Mouse (Mus musculus): ENCODE data around the gene Umad1. TPM values are rescaled to one million over a fixed set of nuclear protein-coding genes. Genes with fewer than 3 reads are reported as not detected.

The Umad1 gene
- polyA plus RNA-seq, 1 experiment from 2014 or later: 31.2 TPM

DNA sequence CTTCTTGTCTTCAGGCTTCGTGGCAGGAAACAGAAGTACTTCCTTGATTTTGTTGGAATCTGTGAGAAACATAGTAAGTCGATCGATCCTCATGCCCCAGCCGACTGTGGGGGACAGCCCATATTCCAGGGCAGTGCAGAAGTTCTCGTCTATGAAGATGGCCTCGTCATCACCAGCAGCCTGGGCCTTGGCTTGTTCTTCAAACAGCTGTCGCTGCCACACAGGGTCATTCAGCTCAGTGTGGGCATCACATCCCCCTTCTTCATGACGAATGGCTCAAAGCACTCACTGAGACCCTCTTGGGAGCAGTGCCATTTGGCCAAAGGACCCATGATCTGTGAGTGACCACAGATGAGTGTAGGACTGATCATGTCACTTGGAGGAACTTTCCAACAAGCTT is 118.6 kb downstream of the Umad1 start:
- H3K4me2 ChIP-seq (replicated peaks): no peak overlapping the region
- WGBS: 94% methylated on average over 8 of the region's 8 CpGs
- no peaks in the 10 kb centered on the region for H3K27me3 ChIP-seq
- no peak overlapping the region for H3K4me3 ChIP-seq
- ATAC-seq (ENCODE audit: low FRiP score): no peak
- no peaks in the 10 kb centered on the region for H3K4me1 ChIP-seq
- no peak overlapping the region for H3K9ac ChIP-seq
- H3K27ac ChIP-seq: no peak overlapping the region
- no peaks in the 10 kb centered on the region for H3K9me3 ChIP-seq (replicated peaks)
- H3K36me3 ChIP-seq: peaks cover 7% of the 10 kb centered on the region; the same call in 1 of the 2 replicates

DNA sequence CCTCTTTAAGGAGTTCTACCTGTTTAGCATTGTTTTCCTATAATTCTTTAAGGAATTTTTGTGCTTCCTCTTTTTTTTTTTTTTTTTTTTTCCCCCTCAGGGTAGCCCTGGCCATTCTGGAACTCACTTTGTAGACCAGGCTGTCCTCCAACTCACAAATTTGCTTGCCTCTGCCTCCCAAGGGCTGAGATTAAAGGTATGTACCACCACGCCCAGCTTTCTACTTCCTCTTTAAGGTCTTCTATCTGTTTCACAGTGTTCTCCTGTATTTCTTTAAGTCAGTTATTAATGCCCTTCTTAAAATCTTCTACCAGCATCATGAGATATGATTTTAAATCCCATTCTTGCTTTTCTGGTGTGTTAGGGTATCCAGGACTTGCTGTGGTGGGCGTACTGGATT is 130.2 kb downstream of the Umad1 start:
- Histone ChIP-seq H3K27me3 (no peaks in the 10 kb centered on the region), H3K4me3 (no peak overlapping the region), H3K9ac (no peak overlapping the region), H3K36me3 (no peaks in the 10 kb centered on the region), H3K27ac (no peak overlapping the region), H3K4me1 (no peaks in the 10 kb centered on the region), H3K4me2 (replicated peaks) (no peak overlapping the region), H3K9me3 (replicated peaks) (no peaks in the 10 kb centered on the region)
- 95% methylated on average over 2 of the region's 2 CpGs for WGBS
- ATAC-seq (ENCODE audit: low FRiP score): no peak

DNA sequence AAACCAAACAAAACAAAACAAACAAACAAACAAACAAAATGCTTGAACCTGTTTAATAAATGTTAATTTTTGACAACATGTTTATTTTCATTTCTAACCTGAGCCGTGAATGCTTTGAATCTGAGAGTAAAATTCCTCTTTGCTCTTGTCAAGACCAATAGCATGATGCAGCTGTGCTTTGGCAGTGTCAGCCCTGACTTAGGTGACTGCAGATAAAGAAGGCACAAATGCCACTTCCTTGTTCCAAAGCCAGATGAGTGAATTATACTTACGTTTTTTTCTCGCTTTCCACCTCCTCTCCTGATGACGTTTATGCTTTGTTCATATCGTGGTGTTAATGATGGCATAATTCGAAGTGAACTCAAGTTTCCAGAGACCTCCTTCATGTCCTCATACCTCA is 131.2 kb downstream of the Umad1 start:
- Histone ChIP-seq H3K4me3 (no peak overlapping the region), H3K4me1 (peaks cover 5% of the 10 kb centered on the region; the same call in 1 of the 2 replicates), H3K27me3 (no peaks in the 10 kb centered on the region), H3K9me3 (replicated peaks) (no peaks in the 10 kb centered on the region), H3K27ac (no peak overlapping the region), H3K9ac (no peak overlapping the region), H3K4me2 (replicated peaks) (no peak overlapping the region), H3K36me3 (no peaks in the 10 kb centered on the region)
- WGBS: 94% methylated on average over 6 of the region's 6 CpGs
- ATAC-seq (ENCODE audit: low FRiP score): no peak

- Histone ChIP-seq H3K27me3 (no peaks in the 10 kb centered on the region), H3K4me3 (no peak overlapping the region), H3K9ac (no peak overlapping the region), H3K36me3 (no peaks in the 10 kb centered on the region), H3K4me1 (peaks cover 5% of the 10 kb centered on the region; the same call in 1 of the 2 replicates), H3K27ac (no peak overlapping the region), H3K4me2 (replicated peaks) (no peak overlapping the region), H3K9me3 (replicated peaks) (no peaks in the 10 kb centered on the region)
- 76% methylated on average over 2 of the region's 2 CpGs for WGBS
- no peak for ATAC-seq (ENCODE audit: low FRiP score)
These were observed 131.8 kb downstream of the Umad1 start for GRCm38 (mm10) chr6:8390935-8391334.

- no peak overlapping the region for H3K9ac ChIP-seq
- ATAC-seq (ENCODE audit: low FRiP score): no peak
- peaks cover 5% of the 10 kb centered on the region for H3K4me1 ChIP-seq
- no peaks in the 10 kb centered on the region for H3K9me3 ChIP-seq (replicated peaks)
- no peaks in the 10 kb centered on the region for H3K27me3 ChIP-seq
- H3K36me3 ChIP-seq: no peaks in the 10 kb centered on the region
- no peak overlapping the region for H3K27ac ChIP-seq
- H3K4me3 ChIP-seq: no peak overlapping the region
- 83% methylated on average over 4 of the region's 4 CpGs for WGBS
- H3K4me2 ChIP-seq (replicated peaks): no peak overlapping the region
These were observed 133.9 kb downstream of the Umad1 start for GRCm38 (mm10) chr6:8393029-8393428.

DNA sequence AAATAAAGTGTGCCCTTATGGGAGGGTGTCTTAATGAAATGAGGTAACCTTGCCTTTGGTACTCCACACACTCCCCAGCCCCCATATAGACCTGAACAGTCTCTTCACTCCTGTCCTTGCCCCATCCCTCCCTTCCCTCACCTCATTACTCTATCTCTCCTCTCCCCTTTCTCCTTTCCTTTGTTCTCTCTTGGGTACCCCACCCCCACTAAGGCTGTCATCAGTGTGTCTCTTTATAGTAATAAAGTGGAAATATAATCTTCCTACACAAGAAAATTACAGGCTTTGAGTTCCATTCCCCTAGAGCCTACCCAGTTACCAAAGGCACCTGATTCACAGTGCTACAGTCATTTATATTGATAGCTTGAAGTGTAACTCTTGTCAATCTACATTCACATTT is 135.0 kb downstream of the Umad1 start:
- H3K9me3 ChIP-seq (replicated peaks): no peaks in the 10 kb centered on the region
- ATAC-seq (ENCODE audit: low FRiP score): no peak
- H3K27me3 ChIP-seq: no peaks in the 10 kb centered on the region
- peaks cover 5% of the 10 kb centered on the region for H3K4me1 ChIP-seq
- H3K27ac ChIP-seq: no peak overlapping the region
- no peak overlapping the region for H3K4me3 ChIP-seq
- no peaks in the 10 kb centered on the region for H3K36me3 ChIP-seq
- H3K4me2 ChIP-seq (replicated peaks): no peak overlapping the region
- H3K9ac ChIP-seq: no peak overlapping the region

- no peak overlapping the region for H3K4me3 ChIP-seq
- WGBS: 22% methylated on average over 4 of the region's 4 CpGs
These were observed 136.0 kb downstream of the Umad1 start for GRCm38 (mm10) chr6:8395061-8395460.

GRCm38 (mm10) chr6:8397252-8397651 is 138.2 kb downstream of the Umad1 start:
- no peak for ATAC-seq (ENCODE audit: low FRiP score)

More at GRCm38 (mm10) chr6:8395061-8395460, 136.0 kb downstream of the Umad1 start:
- Histone ChIP-seq H3K9ac (no peak overlapping the region), H3K9me3 (replicated peaks) (no peaks in the 10 kb centered on the region), H3K27me3 (no peaks in the 10 kb centered on the region), H3K4me1 (peaks cover 5% of the 10 kb centered on the region), H3K4me2 (replicated peaks) (no peak overlapping the region), H3K27ac (no peak overlapping the region), H3K36me3 (no peaks in the 10 kb centered on the region)
- no peak for ATAC-seq (ENCODE audit: low FRiP score)

GRCm38 (mm10) chr6:8399710-8400109 is 140.6 kb downstream of the Umad1 start:
- Histone ChIP-seq H3K27ac (no peak overlapping the region), H3K4me1 (peaks cover 3% of the 10 kb centered on the region), H3K4me2 (replicated peaks) (no peak overlapping the region), H3K36me3 (peaks cover 6% of the 10 kb centered on the region), H3K27me3 (no peaks in the 10 kb centered on the region), H3K9ac (no peak overlapping the region), H3K9me3 (replicated peaks) (no peaks in the 10 kb centered on the region), H3K4me3 (no peak overlapping the region)
- ATAC-seq (ENCODE audit: low FRiP score): no peak
- WGBS: 83% methylated on average over 1 of the region's 1 CpGs

More at GRCm38 (mm10) chr6:8397252-8397651, 138.2 kb downstream of the Umad1 start:
- Histone ChIP-seq H3K36me3 (peaks cover 4% of the 10 kb centered on the region; the same call in 1 of the 2 replicates), H3K9ac (no peak overlapping the region), H3K9me3 (replicated peaks) (no peaks in the 10 kb centered on the region), H3K27ac (no peak overlapping the region), H3K4me3 (no peak overlapping the region), H3K27me3 (no peaks in the 10 kb centered on the region), H3K4me2 (replicated peaks) (no peak overlapping the region), H3K4me1 (peaks cover 5% of the 10 kb centered on the region)
- WGBS: 82% methylated on average over 7 of the region's 7 CpGs

- no peaks in the 10 kb centered on the region for H3K9me3 ChIP-seq (replicated peaks)
- 87% methylated on average over 5 of the region's 5 CpGs for whole genome bisulfite sequencing
- H3K4me3 ChIP-seq: no peak overlapping the region
- no peak overlapping the region for H3K9ac ChIP-seq
- no peaks in the 10 kb centered on the region for H3K27me3 ChIP-seq
- no peak overlapping the region for H3K27ac ChIP-seq
- no peaks in the 10 kb centered on the region for H3K4me1 ChIP-seq
- no peak overlapping the region for H3K4me2 ChIP-seq (replicated peaks)
- peaks cover 6% of the 10 kb centered on the region for H3K36me3 ChIP-seq
- ATAC-seq (ENCODE audit: low FRiP score): no peak
These were observed 144.0 kb downstream of the Umad1 start for GRCm38 (mm10) chr6:8403127-8403526.

GRCm38 (mm10) chr6:8405844-8406243 is 146.8 kb downstream of the Umad1 start:
- no peak overlapping the region for H3K4me2 ChIP-seq (replicated peaks)
- H3K4me3 ChIP-seq: no peak overlapping the region
- no peak overlapping the region for H3K27ac ChIP-seq
- H3K4me1 ChIP-seq: no peaks in the 10 kb centered on the region
- WGBS: 88% methylated on average over 5 of the region's 5 CpGs
- H3K9me3 ChIP-seq (replicated peaks): no peaks in the 10 kb centered on the region
- H3K9ac ChIP-seq: no peak overlapping the region
- no peaks in the 10 kb centered on the region for H3K27me3 ChIP-seq
- no peak for ATAC-seq (ENCODE audit: low FRiP score)
- H3K36me3 ChIP-seq: peaks cover 6% of the 10 kb centered on the region

DNA sequence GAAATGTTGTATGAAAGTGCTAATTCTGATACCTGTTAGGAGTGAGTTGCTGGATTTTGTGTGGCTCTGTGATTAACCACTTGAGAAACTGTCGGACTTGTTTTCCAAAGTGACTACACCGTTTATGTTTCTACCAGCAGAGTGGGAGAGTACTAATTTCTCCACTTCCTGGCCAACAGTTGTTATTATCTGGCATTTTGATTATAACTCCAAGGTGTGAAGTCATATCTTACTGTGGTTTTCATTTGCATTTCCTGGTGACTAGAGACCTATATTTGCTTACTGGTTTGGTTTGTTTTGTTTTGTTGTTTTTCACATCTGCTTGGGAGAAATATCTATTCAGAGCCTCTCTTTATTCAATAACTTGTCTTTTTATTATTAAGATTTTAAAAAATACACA is 149.2 kb downstream of the Umad1 start:
- no peak for ATAC-seq (ENCODE audit: low FRiP score)
- H3K4me1 ChIP-seq: peaks cover 5% of the 10 kb centered on the region
- 97% methylated on average over 2 of the region's 2 CpGs for whole genome bisulfite sequencing

DNA sequence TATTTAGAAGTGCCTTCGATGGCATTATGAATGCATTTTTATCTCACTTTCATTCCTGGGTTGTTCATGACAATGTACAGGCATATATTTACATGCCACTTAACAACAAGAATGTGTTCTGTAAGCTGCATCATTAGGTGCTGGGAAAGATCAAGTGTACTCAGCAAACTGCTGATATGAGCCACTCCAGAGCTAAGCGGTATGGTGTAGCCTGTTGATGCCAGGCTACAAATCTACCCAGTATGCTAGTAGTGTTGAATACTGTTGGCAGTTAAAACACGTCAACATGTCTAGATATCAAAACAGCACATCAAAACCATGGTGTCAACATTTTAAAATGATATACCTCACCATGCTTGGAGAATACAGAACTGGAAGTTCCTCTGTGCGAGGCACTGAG is 150.8 kb downstream of the Umad1 start:
- Histone ChIP-seq H3K4me3 (no peak overlapping the region), H3K4me2 (replicated peaks) (no peak overlapping the region), H3K36me3 (no peaks in the 10 kb centered on the region), H3K27ac (no peak overlapping the region), H3K27me3 (no peaks in the 10 kb centered on the region), H3K4me1 (peaks cover 5% of the 10 kb centered on the region), H3K9ac (no peak overlapping the region), H3K9me3 (replicated peaks) (no peaks in the 10 kb centered on the region)
- ATAC-seq (ENCODE audit: low FRiP score): no peak
- WGBS: 94% methylated on average over 4 of the region's 4 CpGs

More for the DNA sequence above, 149.2 kb downstream of the Umad1 start:
- Histone ChIP-seq H3K27me3 (no peaks in the 10 kb centered on the region), H3K9me3 (replicated peaks) (no peaks in the 10 kb centered on the region), H3K9ac (no peak overlapping the region), H3K27ac (no peak overlapping the region), H3K4me2 (replicated peaks) (no peak overlapping the region), H3K36me3 (no peaks in the 10 kb centered on the region), H3K4me3 (no peak overlapping the region)
